Mouse (Mus musculus): ENCODE data around the gene Galnt10.
A peak's percentile ranks its signal among the peaks of the same experiment; 100 is the strongest.

The Galnt10 gene

GRCm38 (mm10) chr11:57688179-57688929 is 43.1 kb downstream of the Galnt10 start:
- no peak for DNase-seq (ENCODE audit: low spot score in 2 of 2)

GRCm38 (mm10) chr11:57689811-57690210 is 44.6 kb downstream of the Galnt10 start:
- no peak for DNase-seq (ENCODE audit: low spot score in 2 of 2)

- DNase-seq (ENCODE audit: low spot score in 2 of 2), result no peak
These were observed 45.6 kb downstream of the Galnt10 start for GRCm38 (mm10) chr11:57690836-57691235.

GRCm38 (mm10) chr11:57691939-57692338 is 46.7 kb downstream of the Galnt10 start:
- DNase-seq (ENCODE audit: low spot score in 2 of 2), result no peak

GRCm38 (mm10) chr11:57692726-57693125 is 47.5 kb downstream of the Galnt10 start:
- no peak for DNase-seq (ENCODE audit: low spot score in 2 of 2)

- no peak for DNase-seq (ENCODE audit: low spot score in 2 of 2)
These were observed 49.2 kb downstream of the Galnt10 start for GRCm38 (mm10) chr11:57694486-57694885.

GRCm38 (mm10) chr11:57696207-57696676 is 51.0 kb downstream of the Galnt10 start:
- DNase-seq (ENCODE audit: low spot score in 2 of 2), result no peak

GRCm38 (mm10) chr11:57696807-57697251 is 51.6 kb downstream of the Galnt10 start:
- DNase-seq (ENCODE audit: low spot score in 2 of 2), result no peak

GRCm38 (mm10) chr11:57700114-57700513 is 54.9 kb downstream of the Galnt10 start:
- no peak for DNase-seq (ENCODE audit: low spot score in 2 of 2)

GRCm38 (mm10) chr11:57701193-57701925 is 56.1 kb downstream of the Galnt10 start:
- peak in 1 of 2 experiments; percentile 12 for DNase-seq (ENCODE audit: low spot score in 2 of 2)

- DNase-seq (ENCODE audit: low spot score in 2 of 2), result no peak
These were observed 56.7 kb downstream of the Galnt10 start for GRCm38 (mm10) chr11:57701956-57702355.

GRCm38 (mm10) chr11:57706620-57707019 is 61.4 kb downstream of the Galnt10 start:
- DNase-seq (ENCODE audit: low spot score in 2 of 2), result no peak

- DNase-seq (ENCODE audit: low spot score in 2 of 2), result no peak
These were observed 62.0 kb downstream of the Galnt10 start for GRCm38 (mm10) chr11:57707114-57707798.

- no peak for DNase-seq (ENCODE audit: low spot score in 2 of 2)
These were observed 63.2 kb downstream of the Galnt10 start for GRCm38 (mm10) chr11:57708174-57709154.

GRCm38 (mm10) chr11:57713960-57714359 is 68.7 kb downstream of the Galnt10 start:
- no peak for DNase-seq (ENCODE audit: low spot score in 2 of 2)

GRCm38 (mm10) chr11:57716721-57717120 is 71.5 kb downstream of the Galnt10 start:
- no peak for DNase-seq (ENCODE audit: low spot score in 2 of 2)

- DNase-seq (ENCODE audit: low spot score in 2 of 2), result no peak
These were observed 72.2 kb downstream of the Galnt10 start for GRCm38 (mm10) chr11:57717432-57717831.

GRCm38 (mm10) chr11:57718081-57718480 is 72.8 kb downstream of the Galnt10 start:
- DNase-seq (ENCODE audit: low spot score in 2 of 2), result no peak

- DNase-seq (ENCODE audit: low spot score in 2 of 2), result no peak
These were observed 74.4 kb downstream of the Galnt10 start for GRCm38 (mm10) chr11:57719631-57720030.

- no peak for DNase-seq (ENCODE audit: low spot score in 2 of 2)
These were observed 74.8 kb downstream of the Galnt10 start for GRCm38 (mm10) chr11:57720076-57720475.

Measured in right cerebral cortex, postnatal 36 days (tissue).